Mouse (Mus musculus): Measurements from ENCODE around the gene Id4. TPM values are rescaled to one million over a fixed set of nuclear protein-coding genes. Genes with fewer than 3 reads are reported as not detected.

Id4 gene
- total and polyA plus RNA-seq, 3 experiments = not detected

DNA sequence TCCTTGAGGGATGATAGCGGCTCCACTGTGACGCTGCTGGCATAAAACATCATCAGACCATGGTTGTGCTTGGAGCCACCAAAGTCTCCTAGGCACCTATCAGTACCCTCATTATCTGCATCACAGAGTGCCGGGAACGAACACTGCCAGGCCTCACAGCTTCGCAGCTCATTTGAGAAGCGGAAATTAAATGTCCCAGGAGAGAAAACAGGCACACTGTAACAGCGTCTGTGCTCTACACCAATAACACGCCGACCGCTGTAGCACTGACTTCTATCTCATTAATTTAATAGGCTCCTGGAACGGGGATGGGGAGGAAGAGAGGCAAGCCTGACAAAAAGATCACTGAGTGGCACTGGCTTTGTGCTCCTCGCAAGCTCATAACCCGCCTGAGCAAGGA, 29.4 kb downstream of the Id4 start:
- Histone ChIP-seq H3K27ac (ENCODE audit: control insufficient read depth, low read depth, low read length) (no peak overlapping the region), H3K9me3 (replicated peaks; ENCODE audit: insufficient read depth, low read length) (no peaks in the 10 kb centered on the region), H3K4me3 (ENCODE audit: control insufficient read depth in 1 of 2, insufficient read depth in 1 of 2, low read depth in 2 of 2, low read length in 2 of 2) (no peak overlapping the region), H3K27me3 (ENCODE audit: control insufficient read depth in 1 of 2, insufficient read depth in 2 of 2, low read length in 2 of 2) (no peaks in the 10 kb centered on the region), H3K36me3 (ENCODE audit: control insufficient read depth in 1 of 2, insufficient read depth in 2 of 2, low read length in 2 of 2) (no peaks in the 10 kb centered on the region), H3K4me1 (ENCODE audit: control insufficient read depth in 1 of 2, insufficient read depth in 2 of 2, low read length in 2 of 2) (no peaks in the 10 kb centered on the region), H3K9ac (ENCODE audit: control insufficient read depth, low read depth, low read length, poor library complexity, severe bottlenecking) (no peak overlapping the region), H3K79me2 (ENCODE audit: control insufficient read depth, insufficient read depth, low read length, poor library complexity) (no peaks in the 10 kb centered on the region)
- no peak for DNase-seq (ENCODE audit: low read depth, low spot score)
- no peak for TF ChIP-seq CTCF (IDR thresholded peaks at IDR 0.05 in 2 of 3, conservative IDR thresholded peaks at IDR 0.05 in 1 of 3; ENCODE audit: control insufficient read depth in 1 of 3, insufficient read depth in 1 of 3, low read depth in 2 of 3, low read length in 3 of 3, poor library complexity in 1 of 3, severe bottlenecking in 1 of 3)
- no peak for TF ChIP-seq SIN3A (IDR thresholded peaks at IDR 0.05; ENCODE audit: low read length)

DNA sequence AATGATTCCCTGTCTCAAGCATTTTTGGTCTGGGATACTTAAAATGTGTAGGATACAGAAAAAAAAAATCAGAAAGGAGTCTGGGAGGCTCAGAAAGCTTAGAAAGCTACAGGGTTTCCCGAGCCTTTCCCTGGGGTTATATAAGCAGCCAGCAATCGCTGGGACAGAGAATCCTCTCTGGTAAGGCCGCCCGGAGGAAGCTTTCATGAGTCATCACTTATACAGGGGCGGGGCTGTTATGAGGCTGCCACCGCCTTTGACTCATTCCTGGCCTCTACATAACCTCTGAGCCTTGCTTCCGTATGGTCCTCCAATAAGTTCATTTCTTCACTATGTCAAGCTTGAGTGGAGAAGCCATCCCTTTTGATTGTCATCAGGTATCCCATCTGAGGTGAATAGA, 53.5 kb downstream of the Id4 start:
- Histone ChIP-seq H3K79me2 (ENCODE audit: control insufficient read depth, insufficient read depth, low read length, poor library complexity) (no peaks in the 10 kb centered on the region), H3K36me3 (ENCODE audit: control insufficient read depth in 1 of 2, insufficient read depth in 2 of 2, low read length in 2 of 2) (no peaks in the 10 kb centered on the region), H3K4me1 (ENCODE audit: control insufficient read depth in 1 of 2, insufficient read depth in 2 of 2, low read length in 2 of 2) (no peaks in the 10 kb centered on the region), H3K27me3 (ENCODE audit: control insufficient read depth in 1 of 2, insufficient read depth in 2 of 2, low read length in 2 of 2) (no peaks in the 10 kb centered on the region), H3K27ac (ENCODE audit: control insufficient read depth, low read depth, low read length) (no peak overlapping the region), H3K9me3 (replicated peaks; ENCODE audit: insufficient read depth, low read length) (no peaks in the 10 kb centered on the region), H3K9ac (ENCODE audit: control insufficient read depth, low read depth, low read length, poor library complexity, severe bottlenecking) (no peak overlapping the region), H3K4me3 (ENCODE audit: control insufficient read depth in 1 of 2, insufficient read depth in 1 of 2, low read depth in 2 of 2, low read length in 2 of 2) (no peak overlapping the region)
- TF ChIP-seq MAX (IDR thresholded peaks at IDR 0.05; ENCODE audit: low read length) = no peak
- TF ChIP-seq POLR2AphosphoS5 (IDR thresholded peaks at IDR 0.05; ENCODE audit: borderline replicate concordance, low read depth, low read length) = no peak
- no peak for TF ChIP-seq TBP (IDR thresholded peaks at IDR 0.05; ENCODE audit: low read depth, low read length)
- no peak for TF ChIP-seq POLR2A (IDR thresholded peaks at IDR 0.05; ENCODE audit: control insufficient read depth in 1 of 2, insufficient read depth in 1 of 2, low read depth in 1 of 2, low read length in 2 of 2, poor library complexity in 1 of 2)
- TF ChIP-seq MEF2A (IDR thresholded peaks at IDR 0.05; ENCODE audit: extremely low read depth, insufficient replicate concordance, low read depth, low read length, poor library complexity, severe bottlenecking) = no peak
- no peak for TF ChIP-seq ETS1 (IDR thresholded peaks at IDR 0.05; ENCODE audit: low read depth, low read length)
- no peak for TF ChIP-seq ELF1 (IDR thresholded peaks at IDR 0.05; ENCODE audit: low read depth, low read length)
- TF ChIP-seq NRF1 (IDR thresholded peaks at IDR 0.05; ENCODE audit: insufficient read depth, low read depth, low read length, poor library complexity, severe bottlenecking) = no peak
- no peak for TF ChIP-seq GABPA (IDR thresholded peaks at IDR 0.05; ENCODE audit: low read depth, low read length)
- TF ChIP-seq HCFC1 (IDR thresholded peaks at IDR 0.05; ENCODE audit: low read depth, low read length) = no peak
- DNase-seq (ENCODE audit: low read depth, low spot score) = no peak
